Mouse (Mus musculus): ENCODE data around the gene Foxj2. TPM values are rescaled to one million over a fixed set of nuclear protein-coding genes. Genes with fewer than 3 reads are reported as not detected.

Gene Foxj2
- total RNA-seq, 2 experiments from 2014 or later, result 18.4 to 22.9 TPM

DNA sequence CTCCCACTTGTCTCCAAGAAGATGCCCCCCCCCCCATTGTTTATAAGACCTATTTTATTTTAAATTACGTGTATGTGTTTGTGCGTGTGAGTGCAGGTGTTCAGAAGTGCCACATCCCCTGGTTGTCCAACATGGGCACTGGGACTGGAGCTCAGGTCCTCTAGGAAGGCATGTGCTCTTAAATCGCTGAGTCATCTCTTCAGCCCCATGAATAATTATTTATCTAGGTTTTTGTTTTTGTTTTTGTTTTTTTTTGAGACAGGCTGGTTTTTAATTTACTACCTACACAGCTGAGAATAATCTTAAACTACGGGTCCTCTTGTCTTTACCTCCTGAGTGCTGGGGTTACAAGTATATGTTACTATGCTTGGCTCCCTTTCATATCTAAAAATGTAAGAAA, 6.1 kb upstream of the Foxj2 start:
- no peak for DNase-seq

DNA sequence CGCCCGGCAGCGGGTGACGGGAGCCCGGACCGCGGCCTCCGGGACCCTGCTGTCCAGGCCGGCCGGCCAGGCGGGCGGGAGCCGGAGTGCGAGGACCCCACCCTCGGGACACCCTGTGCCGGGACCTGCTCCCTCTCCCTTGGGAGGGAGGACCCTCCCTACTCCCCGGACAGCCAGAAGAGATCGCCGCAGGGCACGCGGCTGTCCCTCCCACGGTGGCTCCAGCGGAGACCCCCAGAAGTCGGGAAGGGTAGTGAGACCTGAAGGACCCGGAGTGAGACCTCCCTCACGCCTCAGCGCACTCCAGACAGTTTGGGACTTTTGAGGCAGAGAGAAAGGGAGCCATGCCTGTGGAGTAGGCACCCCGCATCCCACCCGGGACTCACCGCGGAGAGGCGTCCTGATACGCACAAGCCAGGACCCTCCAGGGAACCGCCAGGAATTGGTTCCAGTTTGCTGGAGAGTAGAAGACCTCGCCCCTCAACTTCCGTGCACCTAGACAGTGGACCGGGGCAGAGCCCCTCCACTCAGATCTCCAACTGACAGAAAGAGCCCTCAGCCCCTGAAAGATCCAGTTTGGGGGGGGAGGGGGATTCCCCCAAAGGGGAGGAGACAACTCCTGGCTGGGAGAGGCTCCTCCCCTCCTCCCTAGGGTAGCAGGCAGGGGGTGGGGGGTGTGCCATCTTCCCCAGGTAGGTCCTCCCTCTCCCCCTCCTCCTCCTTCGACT, 521 bp downstream of the Foxj2 start:
- DNase-seq, result no peak

DNA sequence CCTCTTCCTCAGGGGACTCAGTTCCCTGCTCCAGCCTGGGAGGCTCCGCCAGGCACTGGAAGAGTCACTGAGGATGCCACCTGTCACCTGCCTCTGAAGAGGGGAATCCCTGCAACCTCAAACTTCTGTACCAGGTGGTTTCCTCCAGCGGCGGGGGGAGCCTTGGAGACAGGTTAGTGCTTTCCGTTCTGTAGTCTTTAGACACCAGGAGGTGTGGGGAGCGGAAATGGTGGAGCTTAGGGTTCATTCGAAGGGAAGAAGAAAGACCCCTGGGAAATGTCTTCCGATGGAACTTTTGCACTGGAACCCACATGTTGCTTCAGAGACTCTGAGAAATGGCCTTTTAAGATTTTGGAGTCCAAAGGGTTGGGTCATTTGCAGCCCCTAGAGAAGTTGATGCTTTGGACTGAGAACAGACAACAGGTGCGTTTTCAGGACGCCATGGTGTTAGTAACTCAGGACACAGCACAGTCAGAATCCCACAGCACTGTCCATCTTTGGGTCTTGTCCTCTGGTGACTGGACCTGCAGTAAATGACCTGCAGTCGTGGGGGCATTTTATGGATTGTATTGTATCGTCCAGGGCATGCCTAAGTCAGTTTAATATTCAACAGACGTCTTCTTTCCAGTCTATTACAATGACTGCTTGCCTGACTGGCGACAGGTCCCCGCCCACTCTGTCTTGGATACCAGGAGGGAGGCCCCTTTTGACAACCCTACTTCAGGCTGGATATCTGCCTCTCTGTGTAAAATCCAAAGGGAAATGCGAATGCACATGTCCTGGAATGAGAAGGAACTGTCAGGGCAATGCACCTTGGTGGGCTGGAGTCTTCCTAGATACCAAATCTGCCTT, 1.3 kb downstream of the Foxj2 start:
- no peak for DNase-seq

DNA sequence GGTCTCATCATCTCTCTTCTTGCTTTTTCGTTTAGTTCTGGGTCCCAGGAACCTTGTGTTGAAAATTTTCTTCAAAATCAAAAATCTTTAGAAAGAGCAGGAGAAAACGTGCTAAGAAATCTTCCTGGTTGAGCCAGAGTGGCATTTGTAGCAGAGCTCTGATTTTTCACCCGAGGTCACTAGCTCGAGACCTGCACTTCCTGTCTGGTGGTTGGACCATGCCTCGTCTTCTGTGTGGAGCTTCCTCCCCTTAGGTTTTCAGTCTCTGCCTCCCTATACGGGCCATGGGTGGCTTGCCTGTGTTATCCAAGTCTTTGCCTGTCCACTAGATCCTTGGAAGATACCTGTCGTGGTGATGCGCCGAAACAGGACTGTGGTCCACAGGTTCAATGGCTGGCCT, 2.1 kb downstream of the Foxj2 start:
- DNase-seq, result no peak

DNA sequence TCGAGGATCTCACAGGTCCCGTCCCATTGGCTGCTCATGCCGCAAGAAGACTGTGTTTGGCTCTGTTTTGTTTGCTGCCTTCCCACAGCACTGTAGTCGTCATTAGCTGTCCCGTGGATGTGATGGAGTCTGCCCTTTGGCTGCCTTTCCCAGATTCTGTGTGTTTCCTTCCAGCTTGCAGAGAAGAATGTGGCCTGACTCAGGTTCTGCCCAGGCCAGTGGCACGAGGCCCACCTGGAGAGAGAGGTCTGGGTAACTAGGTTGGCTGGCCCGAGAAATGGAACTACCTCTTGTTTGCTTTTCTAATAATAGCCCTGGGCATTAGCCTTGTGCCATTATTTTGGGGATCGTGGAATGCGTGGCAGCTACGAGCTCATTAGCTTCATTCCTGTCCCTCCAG, 4.4 kb downstream of the Foxj2 start:
- peak; percentile 40 for DNase-seq

DNA sequence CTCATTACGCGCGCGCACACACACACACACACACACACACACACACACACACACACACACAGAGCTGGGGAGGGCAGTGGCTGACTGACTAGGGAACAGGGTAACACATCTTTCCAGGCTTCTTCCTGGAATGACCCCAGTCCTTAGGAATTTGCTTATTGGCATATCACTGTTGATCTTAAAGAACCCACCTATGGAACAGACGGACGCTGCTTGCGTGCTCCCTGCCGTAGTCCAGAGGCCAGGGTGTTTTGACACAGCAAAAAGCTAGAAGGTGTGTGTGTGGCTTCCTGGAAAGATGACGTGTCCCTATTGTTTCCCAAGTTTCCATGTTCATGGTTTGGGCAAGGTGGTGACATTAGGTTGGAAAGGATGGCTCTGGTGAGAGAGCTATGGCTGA, 5.5 kb downstream of the Foxj2 start:
- DNase-seq, result no peak

DNA sequence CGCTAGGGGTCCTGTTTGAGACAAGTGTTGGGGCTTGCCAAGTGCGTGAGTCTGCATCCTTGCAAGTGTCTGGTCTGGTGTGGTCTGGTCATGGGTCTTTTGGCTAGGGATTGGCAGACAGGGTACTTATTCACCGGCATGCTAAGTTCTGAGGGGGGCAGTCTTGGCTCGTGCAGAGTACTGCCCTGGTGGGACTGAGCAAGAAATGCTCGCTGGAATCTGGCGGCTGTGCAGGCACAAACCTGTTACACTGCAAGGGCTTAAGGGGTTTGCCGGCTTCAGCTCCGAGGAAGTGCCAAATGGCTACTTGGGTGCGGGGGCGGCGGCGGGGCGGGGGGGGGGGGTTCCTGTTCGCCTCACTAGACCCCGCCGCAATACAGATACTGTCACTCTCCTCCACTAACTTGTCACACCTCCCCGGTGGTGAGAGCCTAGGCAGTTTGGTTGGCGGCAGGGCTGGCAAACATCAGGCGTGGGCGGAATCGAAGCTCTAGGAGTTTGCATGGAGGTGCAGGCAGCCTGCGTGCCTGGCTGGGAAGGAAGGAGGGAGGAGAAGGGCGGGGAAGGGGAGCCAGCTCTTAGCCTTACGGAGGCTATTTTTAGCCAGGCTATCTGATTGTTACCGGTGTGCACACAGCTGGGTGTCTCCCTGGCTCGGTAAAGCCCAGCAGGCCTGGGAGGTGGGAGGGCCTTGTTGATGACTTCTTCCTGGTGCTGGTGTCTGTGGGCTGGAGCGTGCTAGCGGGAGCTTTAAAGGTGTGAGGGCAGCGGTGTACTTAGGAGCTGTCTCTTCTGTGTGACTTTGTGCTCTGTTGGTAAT, 6.4 kb downstream of the Foxj2 start:
- peak; percentile 45 for DNase-seq

DNA sequence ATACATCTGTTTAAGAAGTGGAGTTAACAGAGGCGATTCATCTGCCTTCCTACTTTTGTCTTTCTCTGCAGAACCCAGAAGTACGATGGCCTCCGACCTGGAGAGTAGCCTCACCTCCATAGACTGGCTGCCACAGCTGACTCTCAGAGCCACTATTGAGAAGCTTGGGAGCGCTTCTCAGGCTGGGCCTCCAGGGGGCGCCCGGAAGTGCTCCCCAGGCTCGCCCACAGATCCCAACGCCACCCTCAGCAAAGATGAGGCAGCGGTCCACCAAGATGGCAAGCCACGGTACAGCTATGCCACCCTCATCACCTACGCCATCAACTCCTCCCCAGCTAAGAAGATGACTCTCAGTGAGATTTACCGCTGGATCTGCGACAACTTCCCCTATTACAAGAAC, 8.4 kb downstream of the Foxj2 start:
- peak; percentile 25 for DNase-seq

DNA sequence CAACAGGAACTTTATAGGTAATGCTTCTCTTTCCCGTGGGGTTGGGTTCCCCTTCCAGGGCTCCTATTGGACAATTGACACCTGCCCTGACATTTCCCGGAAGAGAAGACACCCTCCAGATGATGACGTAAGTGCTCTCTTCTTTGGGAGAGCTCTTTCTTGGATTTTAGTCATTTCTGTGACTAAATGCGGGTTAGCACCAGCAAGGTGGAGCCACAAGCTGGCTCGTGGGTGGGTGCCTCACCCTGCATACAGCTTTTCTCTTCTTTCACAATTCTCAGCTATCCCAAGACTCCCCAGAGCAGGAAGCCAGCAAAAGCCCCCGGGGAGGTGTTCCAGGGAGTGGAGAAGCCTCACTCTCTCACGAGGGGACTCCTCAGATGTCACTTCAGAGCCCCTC, 13.2 kb downstream of the Foxj2 start:
- DNase-seq, result no peak

DNA sequence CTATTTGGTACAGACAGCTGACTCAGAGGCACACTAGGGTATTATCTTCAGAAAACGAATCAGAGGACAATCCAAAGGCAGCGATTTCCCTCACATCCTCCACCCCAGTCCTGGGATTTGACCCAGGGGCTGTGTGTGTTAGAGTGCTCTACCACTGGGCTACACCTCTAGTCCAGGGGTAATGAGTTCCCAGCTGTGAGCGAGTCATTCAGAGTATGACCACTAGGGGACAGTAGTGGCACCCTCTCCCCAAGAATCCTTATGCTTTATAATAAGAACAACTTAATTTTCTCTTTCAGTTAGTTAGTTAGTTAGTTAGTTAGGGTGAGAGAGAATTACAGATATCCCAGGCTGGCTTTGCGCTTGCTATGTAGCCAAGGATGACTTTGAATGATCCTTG, 14.7 kb downstream of the Foxj2 start:
- peak; percentile 31 for DNase-seq

DNA sequence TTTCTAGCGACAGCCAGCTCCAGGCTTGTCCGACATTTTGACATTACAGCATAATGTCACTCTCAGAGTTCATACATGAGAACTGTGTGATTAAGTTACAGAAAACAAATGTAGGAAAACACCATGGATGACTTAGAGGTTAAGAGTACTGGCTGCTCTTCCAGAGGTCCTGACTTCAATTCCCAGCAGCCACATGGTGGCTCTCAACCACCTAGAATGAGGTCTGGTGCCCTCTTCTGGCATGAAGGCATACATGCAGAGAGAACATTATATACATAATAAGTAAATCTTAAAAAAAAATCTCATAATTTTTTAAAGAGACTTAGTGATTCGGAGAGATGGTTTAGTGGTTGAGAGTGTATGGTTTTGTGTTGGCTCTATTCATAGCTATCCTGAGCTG, 17.3 kb downstream of the Foxj2 start:
- no peak for DNase-seq

DNA sequence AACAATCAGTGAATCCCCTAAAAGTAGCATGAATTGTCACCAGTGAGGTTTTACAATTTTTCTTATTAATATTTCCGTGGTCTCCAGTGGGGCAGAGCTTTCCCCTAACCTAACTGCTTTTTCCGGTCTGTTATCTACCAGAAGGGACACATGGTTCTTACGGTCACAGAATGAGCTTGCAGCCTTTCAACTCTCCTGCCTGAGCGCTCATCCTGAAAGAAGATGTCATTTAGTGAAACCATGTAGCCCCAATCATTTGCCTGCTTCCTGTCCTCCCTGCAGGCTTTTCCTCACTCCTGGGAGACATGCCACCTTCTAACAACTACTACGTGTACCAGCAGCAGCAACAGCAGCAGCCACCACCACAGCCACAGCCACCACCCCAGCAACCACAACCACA, 17.8 kb downstream of the Foxj2 start:
- DNase-seq, result no peak

DNA sequence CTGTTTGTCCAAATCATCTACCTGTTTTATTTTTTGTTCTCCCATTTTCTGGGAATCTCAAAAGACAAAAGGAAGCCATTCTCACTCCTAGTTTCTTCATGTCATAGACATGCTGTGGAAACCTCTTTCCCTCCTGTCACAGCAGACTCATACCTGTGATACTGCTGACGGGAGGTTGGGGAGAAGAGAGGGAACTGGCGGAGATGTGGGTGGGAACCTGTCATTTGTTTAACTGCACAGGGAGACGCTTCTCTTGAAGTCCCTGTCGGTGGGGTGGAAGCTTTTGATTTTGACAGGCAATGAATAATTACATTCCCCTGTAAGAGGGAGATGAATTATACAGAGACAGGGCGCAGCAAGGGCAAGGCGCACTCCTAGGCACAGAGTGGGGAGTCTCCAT, 24.0 kb downstream of the Foxj2 start:
- DNase-seq, result no peak

DNA sequence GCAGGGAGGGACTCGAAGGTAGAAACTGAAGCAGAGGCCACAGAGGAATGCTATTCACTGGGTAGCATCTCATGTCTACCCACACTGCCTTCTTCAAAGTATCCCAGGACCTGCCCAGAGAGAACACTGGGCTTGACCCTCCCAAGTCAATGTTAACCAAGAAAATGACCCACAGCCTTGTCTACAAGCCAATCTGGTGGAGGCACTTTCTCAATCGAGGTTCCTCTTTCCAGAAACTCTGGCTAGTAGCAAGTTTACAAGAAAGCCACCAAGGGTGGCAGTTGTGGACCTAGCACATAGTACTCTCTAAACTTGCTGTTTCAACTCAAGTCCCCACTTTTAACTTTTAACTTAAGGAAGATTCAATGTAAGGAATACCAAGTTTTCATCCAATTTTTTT, 33.0 kb downstream of the Foxj2 start:
- no peak for DNase-seq

DNA sequence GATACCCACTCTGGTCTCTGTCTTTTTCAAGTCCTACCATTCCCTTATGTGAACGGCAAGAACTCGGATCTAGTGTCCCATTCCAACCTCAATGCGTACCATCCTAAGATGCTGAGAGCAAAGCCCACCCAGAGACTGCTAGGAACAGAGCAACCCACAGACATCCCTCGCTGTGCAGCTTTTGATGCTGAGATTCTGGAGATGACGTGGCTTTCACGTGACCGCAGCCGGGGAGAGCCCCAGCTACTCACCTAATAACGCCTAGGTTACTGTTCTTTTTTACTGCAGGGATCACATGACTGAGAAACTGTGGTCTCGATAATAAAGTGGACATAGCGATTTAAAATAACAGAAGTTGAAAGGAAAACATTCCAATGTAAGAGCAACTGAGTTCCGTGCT, 34.8 kb downstream of the Foxj2 start:
- no peak for DNase-seq

DNA sequence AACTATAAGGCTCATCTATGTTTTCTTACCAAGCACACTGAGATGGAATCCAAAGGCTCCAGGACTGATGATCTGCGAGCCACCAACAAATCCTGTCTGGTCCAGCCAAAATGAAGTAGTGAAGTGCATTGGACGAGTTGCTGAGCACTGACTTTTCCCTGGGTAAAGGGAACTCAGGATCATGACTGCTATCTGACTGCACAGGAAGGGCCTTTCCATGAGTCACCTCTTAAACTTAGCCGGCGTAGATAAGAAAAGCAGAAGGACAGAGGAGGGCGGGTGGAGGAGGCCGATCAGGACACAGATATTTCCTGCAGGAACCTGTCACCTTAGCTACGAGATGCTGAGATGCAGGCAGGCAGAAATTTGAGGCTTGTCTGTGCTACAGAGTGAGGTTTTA, 36.2 kb downstream of the Foxj2 start, which contains the start of gene C3ar1:
C3ar1 (minus strand) TSS at position 207 of the 400 bp plus-strand sequence.
- DNase-seq, result no peak

DNA sequence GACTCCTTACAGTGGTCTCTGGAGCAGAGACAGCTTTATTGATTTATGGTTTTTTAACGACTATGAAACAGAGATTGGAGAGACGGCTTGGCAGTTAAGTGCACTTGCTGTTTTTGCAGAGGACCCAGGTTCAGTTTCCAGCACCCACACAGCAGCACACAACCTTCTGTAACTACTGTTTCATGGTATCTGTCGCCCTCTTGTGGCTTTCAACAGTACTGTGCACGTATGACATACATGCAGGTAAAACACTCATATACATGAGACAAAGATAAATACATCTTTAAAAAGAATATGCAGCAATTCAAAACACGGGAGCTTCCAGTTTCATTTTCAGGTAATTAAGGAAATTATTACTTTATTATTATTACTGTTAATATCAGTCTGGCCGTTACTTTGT, 42.7 kb downstream of the Foxj2 start:
- DNase-seq, result no peak

DNA sequence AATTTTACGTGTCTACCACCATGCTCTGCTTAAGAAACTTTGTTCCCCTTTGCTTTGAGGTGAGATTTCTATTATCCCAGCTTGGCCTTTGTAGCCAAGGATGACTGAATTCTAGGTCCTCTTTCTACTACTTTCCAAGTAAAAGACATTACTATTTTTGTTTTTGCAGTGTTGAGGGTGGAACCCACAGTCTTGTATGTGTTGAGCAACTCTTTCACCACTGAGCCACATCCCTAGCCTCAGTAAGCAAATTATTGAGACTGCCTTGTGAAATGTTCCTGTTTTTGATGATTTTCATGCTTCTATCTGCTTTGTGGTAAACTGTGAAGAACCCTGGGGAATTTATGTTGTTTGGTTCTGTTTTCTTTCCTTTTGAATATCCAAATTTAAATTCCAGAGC, 43.2 kb downstream of the Foxj2 start:
- DNase-seq, result no peak

DNA sequence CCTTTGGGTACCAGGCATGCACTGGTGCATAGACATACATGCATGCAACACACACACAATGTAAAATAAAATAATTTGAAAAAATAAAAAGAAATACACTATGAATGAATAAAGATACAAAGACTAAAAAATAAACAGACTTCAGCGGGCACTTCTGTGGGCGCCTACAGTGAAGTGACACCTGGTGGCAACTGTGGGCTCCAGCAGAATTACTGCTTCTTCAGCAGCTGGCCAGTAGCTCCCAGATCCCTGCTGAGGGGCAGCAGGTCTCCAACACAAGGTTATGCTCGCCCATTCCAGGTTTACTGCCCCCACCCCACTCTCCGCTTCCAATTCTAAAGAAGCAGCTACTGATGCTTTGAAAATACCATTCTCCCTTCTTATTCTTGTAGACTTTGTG, 48.2 kb downstream of the Foxj2 start:
- DNase-seq, result no peak

DNA sequence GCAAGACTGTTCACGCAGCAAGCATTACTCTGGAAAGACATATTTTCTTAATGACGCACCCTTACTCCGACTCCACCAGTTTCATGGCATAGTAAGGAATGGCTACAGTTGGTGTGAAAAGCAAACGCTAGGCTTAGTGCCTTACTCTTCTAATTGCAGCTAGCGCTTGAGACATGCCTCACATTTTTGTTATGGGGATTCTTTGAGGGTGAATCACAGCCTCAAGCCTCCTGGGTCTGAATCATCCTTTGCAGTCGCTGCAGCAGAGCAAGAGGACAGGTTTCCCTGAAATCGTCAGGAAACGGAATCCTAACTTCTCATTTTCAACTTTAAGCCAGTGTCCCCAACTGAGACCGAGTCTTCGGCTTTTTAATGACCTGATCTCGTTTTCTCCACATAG, 50.1 kb downstream of the Foxj2 start:
- no peak for DNase-seq

DNA sequence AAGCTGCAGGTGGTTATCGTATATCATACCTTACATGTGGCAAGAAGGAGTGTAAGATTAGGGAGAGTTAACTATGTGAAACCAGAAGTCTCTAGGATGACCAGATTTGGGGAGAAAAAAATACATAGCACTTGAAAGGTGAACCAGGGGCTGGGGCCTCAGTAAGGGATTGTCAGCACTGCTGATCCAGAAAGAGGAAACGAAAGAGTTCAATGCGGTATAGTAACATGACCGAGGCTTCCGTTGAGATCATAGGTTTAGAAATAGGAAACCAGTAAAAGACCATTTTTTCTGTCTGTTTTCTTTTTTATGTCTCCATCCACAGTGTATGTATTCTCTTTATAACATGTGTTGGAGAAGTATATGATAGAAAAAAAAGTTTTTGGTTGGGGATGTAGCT, 53.1 kb downstream of the Foxj2 start:
- no peak for DNase-seq

DNA sequence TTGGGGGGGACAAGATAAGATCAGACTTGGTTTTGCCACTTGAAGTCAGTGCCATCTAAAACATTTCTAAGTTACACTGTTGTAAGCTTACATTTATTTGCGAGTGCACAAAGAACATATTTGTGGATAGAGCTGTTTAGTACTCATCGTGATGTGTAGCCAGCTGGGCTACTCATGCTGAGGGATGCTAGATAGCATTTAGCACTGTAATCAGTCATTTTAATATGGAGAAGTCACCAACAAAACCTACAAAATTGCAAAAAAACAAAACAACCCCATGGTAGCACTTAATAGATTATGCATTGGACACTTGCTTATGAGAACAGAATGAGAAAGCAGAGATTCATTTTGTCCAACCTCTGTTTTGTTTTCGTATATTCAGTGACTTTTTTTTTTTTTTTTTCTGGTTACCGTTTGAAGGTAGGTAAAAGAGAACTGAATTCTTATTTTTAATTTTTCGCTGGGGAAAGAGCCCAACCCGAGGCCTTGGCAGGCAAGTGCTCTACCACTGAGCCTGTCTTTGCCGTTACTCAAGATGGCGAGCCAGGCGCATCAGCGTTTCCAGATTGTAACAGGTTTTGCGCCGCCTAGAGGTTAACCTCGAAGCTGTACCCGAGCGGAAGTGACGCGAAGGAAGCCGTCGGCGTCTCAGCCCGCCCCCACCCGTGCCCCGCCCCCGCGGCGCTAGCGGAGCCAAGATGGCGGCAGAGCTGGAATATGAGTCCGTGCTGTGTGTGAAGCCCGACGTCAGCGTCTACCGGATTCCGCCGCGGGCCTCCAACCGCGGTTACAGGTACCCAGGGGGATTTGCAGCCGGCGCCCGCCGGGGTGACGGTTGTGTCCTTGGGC, 54.4 kb downstream of the Foxj2 start, which contains the start of gene Necap1:
Necap1 (plus strand) TSS at position 604 of the 849 bp plus-strand sequence.
- peak; percentile 98 for DNase-seq

Data from gastrocnemius, postnatal 10 days (tissue).